Mouse (Mus musculus): ENCODE data around the gene Banp.

Gene Banp

DNA sequence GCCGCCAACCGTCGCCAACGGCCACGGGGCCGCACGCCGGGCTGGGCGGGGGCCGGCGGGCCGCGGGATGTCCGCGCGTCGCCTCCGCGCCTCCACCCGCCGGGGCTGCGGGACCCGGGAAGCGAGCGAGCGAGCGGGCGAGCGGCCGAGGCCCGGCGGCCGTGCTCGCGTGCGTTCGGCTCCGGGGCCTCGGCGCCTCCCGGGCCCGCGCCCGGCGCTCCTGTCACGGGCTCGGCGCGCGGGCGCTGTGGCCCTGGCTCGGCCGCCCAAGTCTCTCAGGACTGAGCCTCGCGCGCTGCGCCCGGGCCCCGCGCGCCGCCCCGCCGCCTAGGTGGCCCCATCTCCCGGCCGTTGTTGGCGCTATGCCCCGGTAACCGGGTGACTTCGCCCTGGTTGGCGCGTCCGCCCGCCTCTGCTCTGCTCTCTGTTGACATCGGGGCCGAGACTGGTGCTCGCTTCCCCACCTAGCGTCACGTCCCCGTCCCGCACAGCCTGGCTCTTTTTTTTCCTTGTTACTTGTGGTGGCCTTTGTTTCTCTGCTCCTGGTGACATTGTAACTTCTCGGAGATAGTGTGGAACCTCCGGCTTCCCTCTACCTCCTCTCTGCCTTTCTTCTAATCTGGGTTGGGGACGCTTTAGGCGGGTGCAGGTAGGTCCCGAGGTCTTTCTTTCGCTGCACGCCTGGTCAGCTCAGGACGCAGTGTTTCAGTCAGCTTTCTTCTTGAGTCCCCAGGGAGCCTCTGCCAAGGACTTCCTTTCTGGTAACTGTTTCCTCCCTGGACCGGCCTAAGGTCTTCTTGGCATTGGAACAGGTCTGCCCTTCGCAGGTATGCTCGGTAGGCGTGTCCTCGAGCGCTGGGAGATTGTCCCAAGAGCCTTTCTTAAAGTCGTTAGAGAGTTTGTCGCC lies 1.5 kb downstream of the Banp start:
- peak; percentile 69 for DNase-seq (ENCODE audit: low spot score)

DNA sequence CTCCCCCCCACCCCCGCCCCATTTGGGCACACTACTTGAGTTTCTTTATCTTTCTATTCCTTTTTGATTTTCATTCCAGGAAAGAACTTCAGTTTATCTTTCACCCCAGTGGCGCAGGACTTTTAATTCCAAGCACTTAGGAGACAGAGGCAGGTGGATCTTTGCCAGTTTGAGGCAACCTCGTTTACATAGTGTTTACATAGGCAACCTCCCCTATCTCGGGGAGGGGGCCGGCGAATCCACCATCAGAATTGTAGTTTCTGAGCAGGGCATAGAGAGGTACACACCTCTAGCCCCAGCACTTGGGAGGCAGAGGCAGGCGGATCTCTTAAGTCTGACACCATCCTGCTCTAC lies 2.1 kb downstream of the Banp start:
- DNase-seq (ENCODE audit: low spot score) = no peak

DNA sequence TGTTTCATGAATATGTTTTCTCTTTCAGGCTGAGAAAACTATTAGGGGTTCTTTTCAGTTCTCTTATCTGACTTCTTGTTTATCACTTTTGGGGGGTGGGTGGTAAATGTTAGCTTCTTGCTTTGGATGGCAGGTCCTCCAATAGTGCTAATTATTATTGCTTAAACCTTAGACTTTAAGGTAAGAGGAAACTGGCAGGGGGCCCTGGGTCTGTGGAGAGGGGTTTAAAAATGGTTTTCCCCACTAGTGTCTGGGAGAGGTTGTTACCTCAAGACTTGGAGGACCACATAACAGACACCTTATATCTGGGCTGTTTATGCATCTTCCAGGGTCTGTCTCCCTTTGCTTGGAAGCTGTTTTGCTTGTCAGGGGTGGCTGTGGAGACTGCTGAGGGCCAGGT lies 2.6 kb downstream of the Banp start:
- no peak for DNase-seq (ENCODE audit: low spot score)

DNA sequence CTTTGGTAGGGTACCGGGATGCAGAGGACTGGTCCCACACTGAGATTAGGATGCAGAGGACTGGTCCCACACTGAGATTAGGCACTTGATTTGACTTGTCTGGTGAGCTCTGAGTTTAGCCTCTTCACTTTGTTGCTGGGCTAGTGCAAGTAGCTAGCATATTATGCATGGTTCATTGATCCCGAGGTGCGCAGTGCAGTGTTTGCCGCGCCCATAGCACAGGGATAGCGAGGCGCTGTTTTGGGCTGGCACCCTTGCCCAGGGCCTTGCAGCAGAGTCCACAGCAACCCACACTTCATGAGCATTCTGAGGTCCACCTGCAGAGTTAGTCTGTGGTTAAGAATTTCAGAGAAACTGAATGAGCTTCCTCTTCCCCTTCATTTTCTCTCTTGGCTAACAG lies 3.2 kb downstream of the Banp start:
- DNase-seq (ENCODE audit: low spot score) = no peak

DNA sequence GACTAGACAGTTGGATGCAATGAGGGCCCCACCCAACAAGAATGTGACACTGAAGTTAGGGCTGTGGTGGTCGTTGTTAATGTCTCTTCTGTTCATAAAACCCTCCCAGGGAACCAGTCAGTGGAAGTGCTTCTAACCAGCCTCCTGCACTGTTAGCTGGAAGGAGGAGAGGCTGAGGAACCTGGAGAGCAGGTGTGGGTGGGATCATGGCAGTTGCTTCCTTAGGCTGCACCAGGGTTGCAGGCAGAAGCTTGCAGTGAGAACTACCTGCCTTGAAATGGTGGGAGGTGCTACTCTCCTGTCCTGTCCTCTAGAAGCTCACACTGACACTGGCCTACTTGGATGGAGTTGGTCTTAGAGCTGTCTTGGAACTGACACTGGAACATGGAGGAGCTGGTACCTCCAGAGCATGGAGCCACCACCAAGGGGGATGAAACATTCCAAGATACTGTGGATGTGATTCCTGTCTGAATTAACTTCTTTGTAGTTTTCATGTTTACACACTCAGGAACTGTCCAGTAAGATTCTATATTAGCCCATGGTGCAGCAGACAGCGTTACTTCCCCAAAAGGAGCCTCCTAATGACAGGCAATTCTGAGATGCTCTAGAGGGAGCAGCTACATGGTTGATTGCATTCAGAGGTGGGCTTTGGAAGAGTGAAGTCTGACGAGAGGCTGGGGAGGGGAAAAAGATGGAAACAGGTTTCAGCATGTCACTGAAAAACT lies 4.4 kb downstream of the Banp start:
- DNase-seq (ENCODE audit: low spot score) = no peak

DNA sequence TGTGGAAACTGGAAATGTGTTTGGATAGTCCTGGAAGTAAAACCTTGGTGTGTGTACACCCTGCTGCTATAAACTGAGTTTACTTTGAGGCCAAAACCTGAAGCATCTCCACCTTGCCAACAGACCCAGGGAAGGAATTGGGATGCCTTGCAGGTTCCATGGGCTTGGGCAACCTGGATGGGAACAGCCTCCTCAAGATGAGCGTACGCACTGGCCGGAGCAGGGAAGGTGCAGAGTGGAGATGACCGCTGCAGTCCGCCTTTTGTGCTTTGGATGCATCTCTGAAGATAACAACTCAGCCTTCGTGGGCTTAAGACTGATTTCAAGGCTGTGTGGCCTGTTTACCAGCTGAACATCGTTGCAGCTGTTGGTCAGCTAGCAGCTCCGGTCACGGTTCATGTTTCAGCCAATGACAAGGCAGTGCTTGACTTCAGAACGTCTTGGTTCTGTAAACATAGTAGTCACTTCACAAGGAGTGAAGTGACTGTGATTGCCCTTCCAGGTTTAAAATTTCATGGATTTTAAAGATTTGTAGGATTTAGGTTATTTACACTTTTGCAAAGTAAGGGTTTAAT lies 5.5 kb downstream of the Banp start:
- no peak for DNase-seq (ENCODE audit: low spot score)

DNA sequence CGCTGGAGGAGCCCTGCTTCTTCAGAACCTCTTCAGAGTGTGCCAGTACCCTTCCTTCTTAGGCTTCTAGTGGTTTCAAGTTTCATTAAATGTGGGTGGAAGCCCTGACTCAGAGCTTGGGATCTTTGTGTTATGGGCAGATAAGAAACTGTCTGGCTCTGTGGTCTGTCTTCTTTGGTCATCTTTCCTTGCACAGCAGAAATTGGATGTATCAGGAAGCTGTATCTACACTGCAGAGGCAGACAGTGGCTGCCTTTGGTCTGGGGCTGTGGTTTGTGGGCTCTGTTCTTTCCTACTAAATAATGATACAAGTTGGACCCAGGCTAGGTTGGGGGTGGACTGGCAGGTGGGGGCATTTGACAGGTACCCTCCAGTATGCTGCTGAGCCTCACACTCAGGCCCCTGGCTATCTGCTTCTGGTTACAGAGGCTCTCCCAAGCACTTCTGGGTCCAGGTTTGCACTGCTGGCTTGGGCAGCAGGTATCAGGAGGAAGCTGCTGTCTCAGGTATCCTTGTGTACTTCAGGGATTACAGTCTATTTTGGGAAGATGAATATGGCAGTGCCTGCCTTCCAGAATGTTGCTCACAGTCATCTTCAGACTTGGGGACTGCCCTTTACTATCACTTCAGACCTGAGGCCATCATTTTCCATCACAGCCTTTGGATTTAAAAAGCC lies 6.4 kb downstream of the Banp start:
- DNase-seq (ENCODE audit: low spot score) = no peak

DNA sequence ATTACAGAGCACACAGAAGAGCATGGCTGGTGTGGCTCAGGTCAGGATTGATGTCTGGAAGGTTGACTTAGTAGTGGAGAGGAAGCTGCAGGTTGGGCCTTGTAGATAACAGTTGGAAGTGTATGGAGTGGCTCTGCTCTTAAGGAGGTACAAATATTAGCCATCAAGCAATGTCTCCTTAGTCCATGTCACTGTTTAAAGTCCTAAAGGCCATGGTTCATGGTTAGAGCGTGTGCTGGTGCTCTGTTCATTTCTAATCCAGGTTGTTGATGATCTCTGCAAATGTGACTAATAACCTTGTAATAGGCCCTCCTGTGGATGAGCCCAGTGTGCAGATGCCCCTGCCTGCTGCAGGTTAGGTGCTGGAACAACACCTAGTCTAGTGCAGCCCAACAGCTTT lies 8.8 kb downstream of the Banp start:
- DNase-seq (ENCODE audit: low spot score) = no peak

DNA sequence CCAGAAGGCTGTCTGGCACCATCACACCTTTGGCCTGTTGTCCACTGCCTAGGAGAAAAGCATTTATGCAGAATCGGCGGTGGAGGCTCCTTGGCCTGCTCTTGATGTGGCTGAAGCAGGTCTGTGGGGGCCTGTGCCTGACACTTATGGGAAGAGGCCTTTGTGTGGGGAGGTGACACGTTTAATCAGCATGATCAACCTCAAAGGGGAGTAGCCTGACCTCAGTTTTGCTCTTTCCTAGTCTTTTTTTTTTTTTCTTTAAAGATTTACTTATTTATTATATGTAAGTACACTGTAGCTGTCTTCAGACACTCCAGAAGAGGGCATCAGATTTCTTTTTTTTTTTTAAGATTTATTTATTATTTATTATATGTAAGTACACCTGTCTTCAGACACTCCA lies 13.3 kb downstream of the Banp start:
- DNase-seq (ENCODE audit: low spot score) = no peak

DNA sequence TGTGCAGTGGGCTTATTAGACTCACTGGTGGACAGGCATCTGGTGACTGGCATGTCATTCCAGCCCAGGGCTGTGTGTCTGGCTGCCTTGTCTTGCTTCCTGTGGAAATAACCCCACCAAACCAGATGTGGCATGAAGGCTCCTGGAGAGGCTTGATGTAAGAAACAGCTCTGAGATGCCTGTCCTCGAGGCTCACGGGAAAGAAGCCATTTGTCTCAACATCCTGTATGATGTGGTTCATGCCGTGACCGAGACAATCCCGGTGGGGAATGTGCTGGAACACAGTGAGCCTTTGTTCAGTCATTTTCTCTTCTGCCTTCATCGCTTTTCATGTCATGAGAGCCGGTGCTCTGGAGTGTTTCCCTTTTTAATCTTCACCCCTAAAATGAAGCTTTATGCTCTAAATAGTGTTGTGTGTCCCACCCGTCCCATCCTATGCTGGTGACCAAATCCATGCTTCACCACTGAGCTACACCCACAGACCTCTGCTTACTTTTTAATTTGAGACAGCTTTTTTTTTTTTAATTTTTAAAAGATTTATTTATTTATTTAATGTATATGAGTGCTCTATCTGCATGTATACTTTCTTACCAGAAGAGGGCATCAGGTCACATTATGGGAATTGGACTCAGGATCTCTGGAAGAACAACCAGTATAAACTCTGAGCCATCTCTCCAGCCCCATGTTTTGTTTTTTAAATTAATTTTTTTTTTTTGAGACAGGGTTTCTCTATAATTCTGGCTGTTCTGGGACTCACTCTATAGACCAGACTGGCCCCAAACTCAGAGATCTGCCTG lies 15.4 kb downstream of the Banp start:
- DNase-seq (ENCODE audit: low spot score) = no peak

DNA sequence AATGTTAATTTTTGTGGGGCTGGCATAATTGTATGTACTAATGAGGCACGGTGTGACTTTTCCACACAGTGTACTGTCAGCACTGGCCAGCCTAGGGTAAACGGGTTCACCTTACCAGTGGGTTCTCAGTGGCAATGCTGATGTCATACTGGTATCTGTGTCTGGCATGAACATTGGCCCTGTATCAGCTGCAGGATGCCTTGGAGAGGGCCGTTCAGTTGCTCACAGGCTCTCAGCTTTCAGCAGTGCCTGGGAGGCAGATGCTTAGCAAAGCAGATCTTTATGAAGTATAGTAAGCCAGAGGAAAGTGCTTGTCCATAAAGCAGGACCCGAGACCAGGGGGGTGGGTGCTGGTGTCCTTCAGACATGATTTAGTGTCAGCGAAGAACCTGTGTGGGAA lies 16.6 kb downstream of the Banp start:
- DNase-seq (ENCODE audit: low spot score) = no peak

DNA sequence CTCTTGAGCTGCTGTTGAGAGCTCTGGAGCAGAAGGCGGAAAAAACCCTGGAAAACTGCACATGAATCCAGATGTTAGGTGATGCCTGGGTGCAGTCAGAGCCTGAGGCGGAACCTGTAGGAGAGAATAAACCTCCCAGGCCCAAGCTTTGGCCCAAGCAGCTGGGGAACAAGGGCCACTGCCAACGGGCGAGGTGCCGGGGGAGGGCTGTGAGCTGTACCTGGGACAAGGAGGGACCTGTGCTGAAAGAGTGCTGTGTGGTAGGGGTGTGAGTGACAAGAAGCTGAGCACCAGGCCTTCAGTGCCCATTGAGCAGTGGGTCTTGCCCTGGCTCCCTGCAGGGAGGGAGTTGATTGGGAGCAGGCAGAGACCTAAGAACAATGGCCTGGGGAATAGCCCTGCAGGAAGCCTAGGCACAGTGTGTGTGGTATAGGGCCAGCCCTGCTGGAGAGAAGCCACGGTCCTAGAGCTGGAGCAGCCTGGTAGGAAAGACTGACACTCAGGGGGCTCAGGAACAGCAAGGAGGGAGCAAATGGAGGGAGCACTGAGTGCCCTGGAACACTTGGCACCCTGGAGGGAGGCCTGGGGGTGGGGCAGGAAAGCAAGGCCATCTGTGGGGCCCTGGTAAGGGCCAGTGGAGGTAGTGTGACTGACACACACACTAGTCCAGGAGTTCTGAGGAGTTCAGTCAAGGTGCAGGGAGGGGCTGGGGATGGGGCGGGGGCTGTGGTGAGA lies 17.3 kb downstream of the Banp start:
- no peak for DNase-seq (ENCODE audit: low spot score)

DNA sequence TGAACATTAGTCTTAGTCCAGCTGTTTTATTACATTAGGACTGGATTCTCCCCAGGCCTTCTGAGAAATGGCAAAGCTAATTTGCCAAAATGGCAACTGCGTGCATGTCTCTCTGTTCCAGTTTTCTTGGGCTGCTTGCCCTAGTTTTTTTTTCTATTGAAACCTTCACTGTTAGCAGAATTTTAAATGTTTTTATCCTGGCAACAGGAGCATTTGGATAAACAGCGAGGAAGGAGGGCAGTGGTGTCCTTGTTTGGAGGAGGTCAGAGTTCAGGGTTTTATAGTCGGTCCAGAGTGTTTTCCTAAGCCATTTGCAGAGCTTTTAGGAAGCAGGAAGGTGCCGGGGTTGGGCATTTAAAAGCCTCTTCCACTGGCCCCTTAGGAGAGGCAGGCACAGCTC lies 18.4 kb downstream of the Banp start:
- DNase-seq (ENCODE audit: low spot score) = peak; percentile 26

DNA sequence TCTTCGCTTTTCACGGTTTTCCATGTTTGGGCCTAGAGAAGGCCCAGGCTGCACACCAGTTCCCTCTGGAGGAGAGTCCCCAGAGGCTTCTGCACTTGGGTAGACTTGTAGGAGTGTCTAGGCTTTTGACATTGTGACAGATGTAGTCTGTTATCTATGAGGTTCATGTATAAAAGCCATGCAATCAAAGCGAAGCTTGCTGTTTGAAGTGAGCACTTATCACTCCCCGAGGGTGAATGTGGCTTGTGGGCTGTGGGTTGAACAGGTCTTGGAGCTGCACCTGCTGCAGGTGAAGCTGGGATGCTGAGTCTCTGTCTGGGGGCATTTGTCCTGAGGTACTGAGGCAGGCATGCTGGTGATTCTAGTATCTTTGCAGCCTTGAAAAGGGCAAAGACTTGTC lies 19.0 kb downstream of the Banp start:
- no peak for DNase-seq (ENCODE audit: low spot score)

DNA sequence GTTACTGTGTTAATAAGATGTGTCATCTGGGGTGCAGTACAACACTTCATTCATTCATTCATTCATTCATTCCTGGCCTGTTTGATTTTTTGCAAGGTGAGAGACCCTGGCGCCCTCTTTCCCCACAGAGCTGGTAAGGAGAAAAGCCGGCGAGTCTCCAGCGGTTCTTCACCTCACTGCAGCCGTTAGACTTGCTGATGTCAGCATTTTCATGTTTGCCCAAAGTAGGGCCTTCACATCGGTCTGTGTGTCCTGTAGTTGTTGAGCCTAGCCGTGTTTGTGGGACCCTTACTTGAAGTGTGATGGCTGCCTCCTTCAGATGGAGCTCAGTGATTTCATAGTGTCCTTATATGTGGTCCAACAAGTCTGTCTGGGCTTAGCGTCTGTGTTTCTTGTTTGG lies 20.7 kb downstream of the Banp start:
- DNase-seq (ENCODE audit: low spot score) = no peak

DNA sequence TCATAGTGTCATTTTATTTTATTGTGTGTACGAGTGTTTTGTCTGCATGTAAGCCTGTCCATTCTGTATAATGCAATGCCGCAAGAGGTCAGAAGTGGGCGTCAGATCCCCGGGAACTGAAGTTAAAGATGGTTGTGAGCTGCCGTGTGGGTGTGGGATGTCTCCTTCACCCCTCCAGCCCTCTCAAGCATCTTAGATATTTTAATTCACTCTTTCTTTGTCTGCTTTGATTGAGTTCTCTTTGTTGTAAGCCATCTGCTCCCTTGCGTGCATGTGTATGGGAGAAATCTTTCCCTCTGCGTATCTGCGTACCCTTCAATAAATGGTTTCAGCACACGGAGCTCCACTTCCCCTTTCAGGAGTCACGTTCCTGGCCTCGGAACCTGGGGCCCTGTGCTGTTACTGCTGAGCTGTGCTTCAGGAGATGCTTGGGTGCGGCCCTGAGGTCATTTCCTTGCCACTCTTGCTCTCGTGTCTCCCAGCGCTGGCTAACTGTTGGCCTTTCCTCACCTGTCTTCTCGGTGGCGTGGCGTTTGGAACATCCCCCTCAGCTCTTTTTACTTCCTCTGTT lies 22.0 kb downstream of the Banp start:
- no peak for DNase-seq (ENCODE audit: low spot score)

DNA sequence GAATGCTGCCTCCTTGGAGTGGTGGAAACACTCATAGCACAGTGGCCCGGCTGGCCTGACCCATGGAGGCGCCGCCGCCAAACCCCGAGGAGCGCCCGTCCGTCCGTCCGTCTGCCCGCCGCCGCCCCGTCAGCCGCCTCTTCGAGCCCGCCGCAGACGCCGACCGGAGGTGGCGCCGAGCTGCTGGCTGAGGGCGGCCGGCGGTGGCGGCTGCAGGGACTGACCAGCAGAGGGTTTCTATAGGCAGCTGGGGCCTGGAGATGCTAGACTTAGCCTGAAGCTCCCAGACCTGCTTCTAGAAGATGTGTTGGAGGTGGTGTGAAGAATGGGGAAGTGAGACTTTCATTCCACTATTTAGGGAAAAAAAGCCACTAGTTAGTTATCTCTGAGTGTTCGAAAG lies 24.4 kb downstream of the Banp start:
- DNase-seq (ENCODE audit: low spot score) = no peak

DNA sequence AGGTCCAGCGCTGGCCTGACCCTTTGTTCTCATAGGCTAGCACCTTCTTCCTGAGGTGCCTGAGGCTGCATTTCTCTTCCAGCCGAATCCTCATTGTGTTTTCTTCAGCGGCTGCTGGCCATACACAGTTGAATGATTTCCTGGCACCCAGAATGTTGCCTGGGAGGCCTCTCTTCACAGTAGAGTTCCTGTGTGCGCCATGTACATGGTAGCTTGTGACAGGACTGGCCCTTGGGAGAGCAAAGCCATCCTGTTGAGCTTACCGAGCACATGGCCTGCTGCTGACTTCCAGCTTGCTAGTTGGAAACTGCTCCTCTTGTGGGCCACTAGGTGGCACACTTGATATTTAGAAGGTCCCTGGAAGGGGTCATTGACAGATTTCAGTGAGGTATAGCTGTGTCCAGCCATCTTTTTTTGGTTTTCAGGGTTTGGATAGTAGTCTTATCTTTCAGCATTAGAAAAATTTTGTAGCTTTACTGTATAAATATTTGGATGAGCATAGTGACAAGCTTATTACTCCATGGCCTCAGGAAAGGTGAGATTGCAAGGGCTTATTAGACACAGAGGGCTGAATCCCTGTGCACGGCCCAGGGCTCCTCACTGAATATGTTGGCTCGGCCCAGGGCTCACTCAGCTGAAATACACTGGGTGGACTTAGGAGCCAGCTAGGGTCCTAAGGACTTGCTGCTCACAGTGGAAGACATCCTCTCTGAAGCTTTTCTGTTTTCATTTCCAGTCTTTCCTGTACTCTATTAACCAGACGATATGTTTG lies 28.5 kb downstream of the Banp start:
- no peak for DNase-seq (ENCODE audit: low spot score)

DNA sequence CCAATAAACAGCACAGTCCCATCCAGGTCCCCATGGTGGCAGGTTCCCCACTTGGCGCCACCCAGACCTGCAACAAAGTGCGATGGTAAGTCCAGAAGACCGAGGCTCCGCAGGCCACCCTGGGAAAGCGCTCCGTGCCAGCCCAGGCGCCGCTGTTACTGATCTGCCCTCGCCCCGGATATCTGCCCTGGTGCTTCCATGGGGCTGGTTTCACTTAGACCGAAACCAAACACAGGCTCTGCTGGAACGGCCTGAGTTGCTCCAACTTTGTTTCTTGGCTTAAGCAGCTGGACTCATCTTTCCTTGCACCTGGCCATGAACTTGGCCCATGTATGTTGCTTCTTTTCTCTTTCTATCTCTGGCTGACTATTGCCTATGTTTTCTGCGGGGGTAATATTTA lies 29.1 kb downstream of the Banp start:
- no peak for DNase-seq (ENCODE audit: low spot score)

Data from lung, postnatal 25 days (tissue).